Mouse (Mus musculus) embryo, embryonic 10 days (tissue): Measurements from ENCODE around the gene Slit3.

Source experiments
- DNase-seq: peaks from one replicate; pipeline ENCODE4 v3.0.0-alpha.2; 2015; ENCODE audit warnings: low spot score

The Slit3 gene

DNA sequence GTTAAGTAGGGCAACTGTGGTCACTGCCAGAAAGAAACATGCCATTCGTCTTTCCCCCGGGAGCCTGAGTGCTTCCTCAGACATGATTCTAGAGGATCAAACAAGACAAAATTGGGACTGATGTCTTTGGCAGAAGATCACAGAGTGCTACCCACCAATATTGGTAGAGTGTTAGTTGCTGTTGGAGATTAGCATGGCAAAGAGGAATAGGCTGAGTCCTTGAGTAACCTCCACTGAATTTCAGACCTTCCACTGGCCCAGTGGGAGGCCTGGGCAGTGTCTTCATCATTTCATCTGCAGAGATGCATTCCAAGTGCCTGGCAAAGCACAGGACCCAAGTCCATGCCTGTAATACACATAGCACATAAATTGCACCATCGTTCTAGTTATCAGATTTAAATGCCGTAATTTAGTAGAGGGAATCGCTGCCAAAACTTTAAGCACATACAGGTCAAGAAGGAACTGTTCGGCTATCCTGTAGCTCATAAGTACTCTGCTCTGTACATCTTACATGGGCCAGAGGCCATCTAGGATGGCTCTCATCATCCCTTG lies 77.6 kb downstream of the Slit3 start:
- no peak for DNase-seq

DNA sequence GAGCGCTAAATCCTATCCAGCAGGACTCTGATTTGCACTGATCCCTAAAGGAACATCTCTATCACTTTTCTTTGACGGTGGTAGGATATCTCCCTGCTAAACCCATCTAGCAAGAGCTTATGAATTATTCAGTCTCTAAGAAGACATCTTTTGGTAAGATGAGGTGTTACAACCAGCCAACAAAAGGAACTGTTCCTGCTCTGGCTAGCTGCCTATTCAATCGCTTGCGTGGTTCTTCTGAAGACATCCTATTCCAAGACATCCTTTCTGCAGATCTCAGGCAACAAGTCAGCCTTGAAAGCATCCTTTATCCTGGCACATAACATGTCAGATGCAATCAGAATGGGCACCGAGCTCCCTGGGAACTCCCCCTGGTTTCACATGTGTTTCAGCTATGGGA lies 81.3 kb downstream of the Slit3 start:
- DNase-seq: no peak

DNA sequence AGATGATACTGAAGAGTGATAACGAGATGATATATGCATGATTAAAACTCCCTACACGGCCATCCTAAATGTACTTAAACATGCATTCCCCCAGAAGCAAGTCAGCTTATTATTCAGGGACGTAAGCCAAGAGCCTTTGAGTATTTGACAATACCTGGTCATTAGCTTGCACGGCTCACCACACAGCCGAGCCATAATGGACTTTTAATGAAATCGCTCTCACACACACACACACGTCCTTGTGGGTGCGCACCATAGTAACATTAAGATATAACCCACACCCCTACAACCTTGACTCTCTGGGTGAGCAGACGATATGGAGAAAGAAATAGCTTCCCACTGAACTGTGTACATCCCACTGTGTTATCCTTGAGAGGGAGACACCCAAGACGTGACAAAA lies 82.6 kb downstream of the Slit3 start:
- no peak for DNase-seq

DNA sequence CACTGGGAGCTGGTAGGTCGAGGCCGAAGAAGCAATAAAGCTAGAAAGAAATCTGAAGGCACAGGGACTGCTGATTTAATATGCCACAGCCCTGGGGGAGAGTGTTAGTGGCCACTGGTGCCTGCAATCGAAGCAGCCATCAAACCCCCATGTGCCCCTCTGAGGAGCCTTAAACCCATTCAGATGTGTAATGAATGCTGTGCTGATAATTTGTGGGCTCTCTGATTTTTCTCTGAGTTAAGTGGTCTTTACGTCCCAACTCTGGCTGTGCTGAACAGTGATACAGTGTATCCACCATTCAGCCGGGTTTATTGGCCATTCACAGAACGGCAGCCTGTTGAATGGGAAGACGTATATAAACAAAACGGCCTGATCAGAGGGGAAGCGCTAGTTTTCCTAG lies 83.1 kb downstream of the Slit3 start:
- peak; percentile 43 for DNase-seq

DNA sequence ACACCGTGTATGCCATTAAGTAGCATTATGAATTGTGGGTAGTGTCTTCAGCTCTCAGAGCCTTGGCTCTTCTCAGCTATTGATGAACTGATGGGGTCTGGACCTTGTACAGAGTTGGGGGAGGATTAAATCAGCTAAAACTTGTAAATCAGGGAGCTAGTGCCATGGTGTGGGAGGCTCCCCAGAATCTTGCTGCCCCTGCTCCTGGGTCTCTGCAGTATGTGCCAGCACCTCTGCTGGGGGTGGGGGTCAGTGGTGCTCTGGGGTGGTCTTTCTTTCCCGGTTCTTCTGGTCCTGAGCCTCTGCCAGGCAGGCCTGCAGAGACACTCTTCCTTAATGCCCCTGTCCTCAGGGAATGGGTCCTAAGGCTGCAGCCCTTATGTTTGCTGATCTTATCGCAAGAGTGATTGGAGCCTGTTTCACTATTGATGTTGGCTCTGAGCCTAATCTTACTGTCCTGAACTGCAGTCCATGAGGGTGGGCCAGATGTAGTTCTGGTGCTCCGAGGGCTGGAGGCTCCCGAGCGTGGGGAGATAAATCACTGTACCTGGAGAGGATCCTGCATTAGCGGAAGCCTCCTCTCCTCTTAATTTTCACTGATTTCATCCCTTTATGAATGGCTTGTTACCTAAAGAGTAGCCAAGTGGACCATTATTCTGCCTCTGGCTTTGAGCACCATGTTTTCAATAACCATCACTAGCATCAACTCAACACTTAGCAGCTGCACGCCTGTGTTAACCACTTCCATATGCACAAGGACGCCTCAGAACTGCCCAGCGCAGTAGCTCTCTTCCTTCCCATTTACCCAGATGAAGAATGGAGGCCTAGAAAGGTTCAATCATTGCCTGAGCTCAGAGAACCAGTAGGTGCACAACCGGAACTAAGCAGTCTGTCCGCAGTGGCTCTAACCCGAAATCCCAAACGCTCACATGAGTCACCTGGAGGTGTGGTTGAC lies 90.0 kb downstream of the Slit3 start:
- no peak for DNase-seq

DNA sequence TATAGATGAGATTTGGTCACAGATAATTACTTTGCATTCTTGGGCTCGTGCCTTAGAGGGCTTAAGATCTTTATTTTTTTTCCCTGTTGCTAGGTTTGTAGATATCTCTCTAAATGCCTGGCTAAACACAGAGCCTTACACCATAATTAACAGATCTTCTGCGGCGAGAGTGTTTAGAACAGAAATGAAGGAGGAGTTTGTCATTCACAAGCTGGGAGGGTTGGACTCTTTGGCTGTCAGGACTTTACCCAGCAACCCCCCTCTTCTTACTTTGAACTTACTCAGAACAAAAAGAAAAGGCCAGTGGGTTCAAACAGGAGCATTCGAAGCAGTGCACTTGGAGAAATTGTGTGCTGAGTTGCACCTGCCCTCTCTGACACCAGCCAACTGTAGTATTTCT lies 103.0 kb downstream of the Slit3 start:
- DNase-seq: peak; percentile 31

DNA sequence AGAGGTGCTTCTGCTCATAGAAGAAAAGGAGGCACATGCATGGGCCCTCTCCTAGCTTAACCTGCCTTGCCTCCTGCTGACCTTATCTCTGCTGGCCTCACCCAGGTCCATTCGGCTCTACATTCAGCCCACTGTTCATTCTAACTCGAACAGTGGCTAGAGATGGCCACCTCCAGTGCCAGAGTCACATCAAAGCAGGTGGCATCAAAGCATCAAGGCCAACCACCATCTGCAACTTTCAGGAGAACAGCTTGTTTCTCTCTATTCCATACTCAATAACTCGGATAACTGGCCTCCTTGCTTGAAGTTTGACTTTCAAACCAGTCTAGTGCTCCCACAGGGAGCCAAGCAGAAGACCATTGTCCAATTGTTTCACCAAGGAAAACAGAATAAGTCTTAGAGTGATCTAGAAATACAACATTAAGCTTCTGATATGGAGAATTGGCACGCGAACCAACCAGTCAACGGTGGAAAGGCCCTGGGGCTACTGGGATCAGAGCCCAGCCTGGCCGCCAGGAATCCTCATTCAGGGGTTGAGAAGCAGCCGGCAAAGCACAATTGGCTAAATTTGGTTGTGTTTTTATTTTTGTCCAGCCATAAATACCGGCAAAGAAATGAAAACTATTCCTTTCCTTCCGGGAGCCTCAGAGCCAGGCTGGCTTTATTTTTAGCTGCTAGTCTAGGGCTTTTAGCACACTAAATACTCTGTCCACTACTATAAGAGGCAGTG lies 110.5 kb downstream of the Slit3 start:
- no peak for DNase-seq

DNA sequence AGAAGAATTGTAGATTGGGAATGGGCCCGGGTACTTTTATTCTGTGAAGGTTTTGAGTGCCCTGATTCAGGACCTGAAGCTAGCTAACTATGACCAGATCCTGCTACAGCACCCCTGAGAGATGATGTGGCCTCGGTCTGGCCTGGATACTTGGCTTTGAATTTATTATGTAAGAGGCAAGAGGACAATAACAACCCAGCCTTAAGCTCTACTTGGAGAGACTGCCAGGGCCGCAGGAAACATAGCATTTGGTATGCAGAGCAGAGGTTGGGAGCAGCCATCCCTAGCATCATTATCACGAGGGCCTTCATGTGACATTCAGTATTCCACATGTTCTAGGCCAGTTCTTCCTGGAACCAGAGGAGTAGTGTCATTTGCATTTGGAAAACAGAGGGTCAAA lies 111.3 kb downstream of the Slit3 start:
- no peak for DNase-seq

DNA sequence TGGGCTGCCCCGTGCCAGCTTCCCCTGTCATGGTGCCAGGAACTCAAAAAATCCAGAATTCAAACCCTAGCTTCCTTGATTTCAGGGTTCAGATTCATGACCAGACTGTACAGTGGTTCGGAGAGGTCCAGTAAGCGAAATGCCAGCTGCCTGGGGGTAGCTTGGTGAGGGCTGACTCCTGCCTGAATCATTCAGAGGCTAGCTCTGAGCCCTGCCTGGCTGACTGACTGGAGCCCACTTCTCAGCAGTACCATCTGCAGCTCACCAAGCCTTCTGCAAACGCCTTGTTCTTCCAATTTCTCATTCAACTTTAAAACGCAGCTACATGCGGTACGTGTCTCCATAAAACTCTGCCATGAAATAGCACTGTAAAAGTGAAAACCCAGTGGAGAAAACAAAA lies 120.4 kb downstream of the Slit3 start:
- DNase-seq: no peak

DNA sequence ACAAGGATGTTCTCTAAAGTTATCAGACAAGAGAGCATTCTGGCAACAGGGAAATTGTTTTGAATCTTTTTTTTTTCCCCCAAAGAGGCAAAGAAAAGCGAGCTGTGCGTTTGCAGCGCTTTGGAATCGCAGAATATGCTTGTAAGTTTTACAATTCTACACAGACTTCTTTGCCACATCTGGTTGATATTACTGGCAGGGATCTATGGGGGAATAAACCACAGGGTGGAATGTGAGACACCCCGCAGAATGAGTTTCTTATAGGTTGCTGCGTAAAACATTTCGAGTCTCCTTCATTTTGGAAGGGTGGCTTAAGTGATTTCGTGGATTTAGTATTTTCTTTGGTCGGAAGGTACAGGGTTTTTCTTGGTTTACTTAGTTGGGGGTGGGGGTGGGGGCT lies 122.6 kb downstream of the Slit3 start:
- no peak for DNase-seq

DNA sequence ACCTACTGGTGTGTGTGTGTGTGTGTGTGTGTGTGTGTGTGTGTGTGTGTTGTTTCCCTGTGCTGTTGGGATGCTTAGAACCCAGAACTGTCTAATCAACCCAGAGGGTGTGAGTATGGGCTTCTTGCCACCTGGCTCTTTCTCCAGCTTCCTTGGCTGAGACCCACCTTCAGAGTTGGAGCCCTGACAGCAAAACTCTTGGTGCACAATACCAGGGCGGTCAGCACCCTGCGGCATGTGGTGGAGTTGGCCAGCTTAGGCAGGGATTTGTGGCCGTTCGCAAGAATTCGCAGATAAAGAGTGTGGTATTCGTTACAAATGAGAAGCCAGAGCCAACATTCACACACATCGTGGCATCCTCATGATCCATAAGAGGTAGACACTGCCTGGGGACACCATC lies 123.5 kb downstream of the Slit3 start:
- DNase-seq: no peak

DNA sequence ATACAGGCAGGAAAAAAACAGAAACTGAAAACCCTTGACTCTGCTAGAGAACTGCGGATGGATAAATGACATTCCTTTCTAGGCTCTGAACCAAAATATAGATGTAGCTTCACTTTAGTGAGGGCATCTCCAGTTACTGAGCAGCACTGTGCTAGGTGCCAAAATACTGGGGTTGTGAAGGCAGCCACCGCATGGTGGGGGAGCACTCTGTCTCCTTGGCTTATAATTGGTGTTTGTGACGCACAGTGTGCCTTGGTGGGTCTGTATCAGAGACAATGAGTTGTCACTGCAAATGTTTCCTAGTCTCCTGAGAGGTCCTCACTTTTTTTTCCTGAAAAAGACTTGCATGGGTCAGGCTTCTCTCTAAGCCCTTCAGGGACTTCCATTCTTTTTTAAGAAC lies 125.6 kb downstream of the Slit3 start:
- DNase-seq: no peak

DNA sequence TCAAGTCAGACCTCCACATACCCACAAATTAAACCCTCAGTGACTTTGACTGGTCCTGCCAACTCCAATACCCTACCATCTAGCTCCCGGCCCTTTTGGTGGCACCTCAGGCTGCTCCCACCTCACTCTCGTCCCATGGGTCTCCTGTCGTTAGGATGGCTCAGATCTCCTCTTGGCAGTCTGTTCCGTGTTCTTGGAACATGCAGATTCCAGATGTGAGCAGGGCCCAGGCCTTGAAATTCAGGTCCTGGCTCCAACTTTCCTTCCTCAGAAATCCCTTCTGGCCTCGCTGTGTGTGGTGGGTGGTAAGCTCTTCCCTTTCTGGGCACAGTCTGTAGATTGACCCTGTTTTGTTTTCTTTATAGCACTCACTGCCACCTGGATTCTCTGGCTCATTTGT lies 127.1 kb downstream of the Slit3 start:
- DNase-seq: no peak

DNA sequence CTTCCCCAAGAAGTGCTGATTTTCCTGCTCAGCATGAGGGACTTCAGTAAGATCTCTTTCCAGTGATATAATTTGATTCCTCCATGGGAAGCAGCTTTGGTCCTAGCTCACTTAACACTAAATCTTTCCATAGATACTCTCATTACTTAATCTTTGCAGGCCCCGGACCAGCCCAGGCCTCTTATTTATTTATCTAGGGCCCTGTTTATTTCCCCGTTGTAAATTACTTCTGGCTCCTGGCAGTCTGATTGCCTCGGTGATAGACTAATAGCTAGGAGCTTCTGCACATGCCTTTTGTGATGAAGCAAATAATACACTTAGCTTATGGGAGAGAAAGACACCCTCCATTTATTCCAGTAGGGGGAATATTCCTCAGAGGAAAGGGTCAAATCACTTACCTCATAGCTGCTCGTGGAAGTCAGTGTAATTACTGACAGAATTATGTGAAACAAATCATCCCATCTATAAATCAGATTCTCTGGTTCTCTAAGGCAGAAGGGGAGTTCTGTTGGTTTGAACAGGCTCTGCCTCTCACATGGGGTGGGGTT lies 129.9 kb downstream of the Slit3 start:
- DNase-seq: no peak

DNA sequence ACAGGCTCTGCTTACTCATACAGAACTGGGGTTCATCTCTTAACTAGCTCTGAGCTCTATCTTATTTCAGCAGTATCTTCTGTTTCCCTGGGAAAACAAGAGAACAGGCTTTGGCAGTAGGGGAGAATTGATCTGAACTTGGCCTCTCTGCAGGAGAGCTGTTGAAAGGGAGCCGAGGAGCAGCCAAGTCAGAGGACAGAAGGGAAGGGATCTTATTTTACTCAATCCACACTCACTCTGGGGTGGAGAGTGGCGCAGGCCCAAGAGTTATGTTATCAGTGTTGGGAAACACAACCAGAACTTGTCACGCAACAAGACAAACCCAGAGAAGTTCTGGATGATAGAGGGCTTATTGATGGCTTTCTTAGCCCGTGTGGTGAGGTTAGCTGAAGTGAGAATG lies 130.9 kb downstream of the Slit3 start:
- no peak for DNase-seq

DNA sequence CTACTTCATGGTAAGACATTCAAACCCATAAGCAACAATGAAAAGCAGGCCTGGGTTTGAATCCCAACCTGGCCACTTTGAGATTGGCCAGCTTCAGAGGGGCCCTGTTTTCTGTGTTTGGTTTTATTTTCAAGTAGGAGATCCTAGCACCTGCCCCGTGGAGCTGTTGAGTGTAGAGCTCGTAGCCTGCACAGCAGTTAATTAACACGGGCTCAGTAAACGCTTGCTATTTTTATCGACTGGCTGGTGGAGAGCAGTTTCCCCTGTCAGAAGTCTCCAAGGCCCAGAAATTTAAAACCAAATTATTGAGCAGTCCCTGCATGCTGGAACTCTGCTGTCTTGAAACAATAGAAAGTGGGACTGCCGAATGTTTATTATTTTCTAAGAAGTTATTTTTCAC lies 136.3 kb downstream of the Slit3 start:
- DNase-seq: no peak

DNA sequence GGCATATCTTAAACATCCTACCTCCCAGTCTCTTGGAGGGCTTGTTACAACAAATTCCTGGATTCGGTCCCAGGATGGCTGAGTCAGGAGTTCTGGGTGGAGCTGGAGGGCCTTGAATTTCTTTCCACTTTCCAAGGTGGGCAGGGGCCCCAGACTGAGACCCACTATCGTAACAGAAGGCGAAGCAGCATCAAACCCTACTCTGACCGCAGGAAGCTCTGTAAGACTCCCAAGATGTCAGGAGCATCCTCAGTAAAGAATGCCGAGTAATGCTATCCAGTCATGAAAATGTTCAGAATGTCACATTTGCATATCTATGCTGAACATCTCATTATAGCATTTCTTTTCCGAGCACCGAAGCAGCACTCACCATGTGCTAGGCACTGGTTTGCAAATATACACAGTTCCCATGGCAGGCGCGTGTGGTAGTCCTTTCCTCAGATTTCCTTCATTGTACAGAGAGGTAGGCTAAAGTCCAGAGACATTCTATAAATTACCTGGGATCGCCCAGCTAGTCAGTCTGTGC lies 140.6 kb downstream of the Slit3 start:
- DNase-seq: no peak

DNA sequence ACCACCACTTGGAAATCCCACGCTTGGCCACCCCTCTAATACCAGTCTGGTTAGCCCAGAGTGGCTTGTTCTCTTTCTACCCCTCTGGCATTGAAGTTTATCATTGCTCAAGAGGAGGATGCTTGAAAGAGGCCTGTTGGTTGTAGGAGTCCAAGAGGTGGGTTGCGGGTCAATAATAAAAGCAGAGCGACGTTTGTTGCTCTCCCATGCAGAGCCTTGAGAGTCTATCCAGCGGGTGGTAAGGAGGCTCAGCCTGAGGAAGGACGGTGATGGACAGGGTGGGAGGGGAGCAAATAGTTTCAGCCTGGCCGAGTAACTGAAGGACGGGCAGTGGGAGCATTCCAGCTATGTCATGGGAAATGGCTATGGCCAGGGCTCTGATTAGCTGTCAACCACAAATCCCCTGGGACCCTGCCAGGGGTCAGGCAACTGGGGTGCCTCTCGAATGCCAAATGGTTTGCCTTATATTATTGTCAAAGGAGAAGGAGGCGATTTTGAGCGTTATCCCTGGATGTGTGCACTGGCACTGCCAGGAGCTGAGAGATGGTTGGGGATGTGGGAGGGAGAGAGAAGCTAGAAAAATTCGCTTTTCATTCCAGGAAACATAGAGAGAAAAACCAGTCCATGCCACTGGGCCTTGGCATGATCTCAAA lies 141.4 kb downstream of the Slit3 start:
- DNase-seq: no peak

DNA sequence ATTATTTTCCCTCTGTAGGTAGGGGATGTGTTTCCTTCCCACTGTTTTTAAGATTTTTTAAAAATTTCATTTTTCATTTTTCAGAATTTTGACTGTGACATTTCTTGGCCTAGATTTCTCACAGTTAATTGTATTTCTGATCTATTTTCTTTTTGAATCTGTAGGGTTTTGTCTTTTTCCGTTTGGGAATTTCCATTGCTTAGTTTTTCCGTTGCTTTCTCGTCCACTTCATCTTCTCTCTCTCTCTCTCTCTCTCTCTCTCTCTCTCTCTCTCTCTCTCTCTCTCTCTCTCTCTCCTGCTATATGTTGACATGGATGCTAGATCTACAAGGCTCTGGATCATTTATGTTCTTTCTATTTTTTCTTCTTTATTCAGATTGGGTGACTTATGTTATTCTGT lies 143.7 kb downstream of the Slit3 start:
- no peak for DNase-seq

DNA sequence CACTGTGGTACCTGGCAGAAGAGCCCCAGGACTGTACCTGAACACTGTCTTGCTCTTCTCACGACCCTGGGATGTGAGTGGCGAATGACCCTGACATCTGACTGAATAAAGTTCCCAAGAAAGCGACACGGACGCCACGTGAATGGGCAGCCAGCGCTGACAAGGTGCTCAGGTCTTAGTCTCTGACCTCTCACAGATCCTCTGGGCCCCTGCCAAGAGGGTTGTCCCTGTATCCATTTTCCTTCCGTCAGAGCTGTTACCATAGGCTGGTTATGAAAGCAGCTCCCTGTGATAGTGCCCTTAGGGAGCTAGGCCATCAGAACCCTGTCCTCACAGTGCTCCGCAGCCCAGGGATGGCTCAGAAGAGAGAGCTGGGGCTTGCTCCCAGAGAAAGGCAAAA lies 149.4 kb downstream of the Slit3 start:
- DNase-seq: no peak

DNA sequence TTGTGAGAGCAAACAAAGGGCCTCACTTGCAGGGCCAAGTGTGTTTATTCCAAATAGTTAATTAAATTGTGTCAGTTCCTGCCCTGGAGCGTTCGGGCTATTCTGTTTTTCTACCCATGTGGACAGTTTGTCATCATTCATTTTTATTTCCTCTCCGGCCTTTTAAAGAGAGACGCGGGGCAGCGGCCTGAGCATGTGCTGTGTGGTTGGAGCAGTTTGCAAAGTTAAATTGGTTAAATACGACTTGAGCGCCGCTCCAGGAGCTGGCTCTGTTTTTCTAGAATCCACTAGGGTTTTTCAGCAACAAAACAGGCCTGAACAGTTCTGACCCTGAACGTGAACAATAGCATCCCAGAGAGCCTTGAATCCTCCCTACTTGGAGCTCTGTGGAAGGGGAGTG lies 152.4 kb downstream of the Slit3 start:
- peak; percentile 33 for DNase-seq

DNA sequence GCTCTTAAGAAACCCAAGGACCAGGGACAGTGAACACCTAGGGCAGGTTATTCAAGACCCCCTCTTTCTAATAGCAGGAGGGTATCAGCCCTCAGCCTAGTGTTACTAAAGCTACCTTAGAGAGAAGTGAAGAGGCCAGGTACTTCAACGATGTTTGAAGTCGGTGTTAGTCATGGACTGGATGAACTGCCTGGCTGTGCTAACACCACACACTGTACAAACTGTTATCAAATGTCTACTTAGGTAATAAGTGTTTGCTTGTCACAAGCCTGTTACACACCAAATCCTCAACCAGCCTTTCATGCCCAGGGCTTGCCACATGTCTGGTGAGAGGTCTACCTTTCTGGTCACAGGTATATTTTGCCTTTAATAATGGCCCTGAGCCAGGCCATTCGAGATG lies 153.0 kb downstream of the Slit3 start:
- no peak for DNase-seq
